Mouse (Mus musculus): ENCODE data around the gene Isg20l2.

DNA sequence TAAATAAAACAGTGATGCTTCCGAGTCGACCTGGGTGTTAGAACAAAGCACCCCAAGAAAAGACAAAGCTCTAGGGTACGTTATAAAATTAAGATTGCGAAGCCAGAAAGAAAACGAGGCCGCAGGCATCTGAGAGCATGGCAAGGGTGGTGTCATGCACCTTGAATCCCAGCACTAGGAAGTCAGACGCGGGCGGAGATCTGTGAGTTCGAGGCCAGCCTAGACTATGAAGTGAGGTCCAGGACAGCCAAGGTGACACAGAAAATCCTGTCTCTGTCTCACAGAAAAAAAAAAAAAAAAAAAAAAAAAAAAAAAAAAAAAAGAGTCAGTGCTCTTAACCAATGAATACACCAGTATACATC, 44.1 kb upstream of the Isg20l2 start:
- TF ChIP-seq CTCF (IDR thresholded peaks at IDR 0.05; ENCODE audit: extremely low read depth, insufficient read depth, insufficient read length, insufficient replicate concordance) (no peak), POLR2A (IDR thresholded peaks at IDR 0.05; ENCODE audit: low read depth, low read length) (no peak)
